Mouse (Mus musculus): ENCODE data around the gene Cldn14. TPM values are rescaled to one million over a fixed set of nuclear protein-coding genes. Genes with fewer than 3 reads are reported as not detected.

Gene Cldn14
- polyA plus RNA-seq, 1 experiment from 2014 or later = not detected

DNA sequence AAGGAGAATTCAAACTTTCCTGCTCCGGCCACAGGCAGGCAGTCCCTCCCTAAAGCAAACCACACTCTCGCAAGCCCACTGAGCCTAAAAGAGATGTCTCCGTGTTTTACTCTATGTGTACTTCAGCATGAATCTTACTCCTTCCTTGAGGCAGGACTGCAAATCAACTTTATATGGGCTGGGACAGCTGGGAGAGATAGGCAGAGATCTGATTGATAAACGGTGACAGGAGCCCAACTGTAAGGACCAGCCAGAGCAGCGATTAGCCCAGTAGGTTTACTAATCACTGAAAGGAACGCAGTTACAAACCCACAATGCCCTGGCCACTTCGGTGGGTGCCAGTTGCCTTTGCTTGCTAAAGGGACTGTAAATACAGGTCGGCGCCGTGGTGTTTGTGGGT is 35.5 kb downstream of the Cldn14 start:
- H3K4me3 ChIP-seq = 0 out of 2 replicates have a peak overlapping the region, but pooled peaks have one; percentile 7

DNA sequence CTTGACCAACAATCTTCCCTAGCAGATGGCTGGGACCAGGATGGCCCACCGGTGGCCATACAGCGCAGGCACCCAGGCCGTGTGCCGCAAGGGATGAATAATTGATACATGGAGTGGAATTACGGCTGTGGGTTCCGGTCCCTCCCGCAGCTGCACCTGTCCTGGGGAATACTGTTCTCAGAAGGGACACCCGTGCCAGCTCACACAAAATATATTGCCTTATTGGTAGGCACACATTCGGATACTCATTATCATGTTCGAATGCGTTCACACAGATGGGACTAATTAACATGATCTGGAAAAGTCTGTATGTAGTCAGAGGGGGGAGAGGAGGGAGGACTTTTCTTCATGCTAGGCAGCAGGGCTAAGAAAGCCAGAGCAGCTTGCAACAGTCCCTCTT is 37.6 kb downstream of the Cldn14 start:
- Histone ChIP-seq H3K27ac (no peak overlapping the region), H3K4me1 (no peaks in the 10 kb centered on the region), H3K4me3 (no peak overlapping the region), H3K27me3 (no peaks in the 10 kb centered on the region), H3K4me2 (no peak overlapping the region), H3K9ac (no peak overlapping the region), H3K9me3 (replicated peaks) (no peaks in the 10 kb centered on the region), H3K36me3 (ENCODE audit: poor library complexity, severe bottlenecking) (no peaks in the 10 kb centered on the region)
- ATAC-seq = peak; percentile 48; the same call in 1 of the 2 replicates
- 86% methylated on average over 11 of the region's 11 CpGs for WGBS

More for the DNA sequence above, 35.5 kb downstream of the Cldn14 start:
- Histone ChIP-seq H3K9ac (no peak overlapping the region), H3K9me3 (replicated peaks) (no peaks in the 10 kb centered on the region), H3K27ac (no peak overlapping the region), H3K36me3 (ENCODE audit: poor library complexity, severe bottlenecking) (no peaks in the 10 kb centered on the region), H3K27me3 (no peaks in the 10 kb centered on the region), H3K4me2 (peak overlapping the region; percentile 33), H3K4me1 (no peaks in the 10 kb centered on the region)
- WGBS = 42% methylated on average over 10 of the region's 10 CpGs
- no peak for ATAC-seq

DNA sequence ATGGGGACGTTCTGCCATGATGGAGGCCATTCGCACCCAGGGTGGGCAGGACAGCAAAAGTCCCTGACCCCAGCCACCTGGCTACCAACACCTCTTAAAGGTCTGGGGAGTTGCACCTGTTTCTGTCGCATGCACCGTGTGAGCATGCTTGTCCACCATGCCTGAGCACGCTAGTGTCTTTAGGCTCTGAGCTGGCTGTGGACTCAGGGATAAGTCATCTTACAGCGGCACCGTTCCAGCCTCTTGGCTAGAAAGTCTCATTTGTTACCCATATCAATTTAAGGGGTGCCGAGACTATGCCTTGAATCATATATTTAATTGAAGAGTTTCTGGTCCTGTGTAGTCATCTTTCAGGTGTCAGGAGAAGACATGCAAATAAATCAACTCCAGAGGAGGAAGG is 40.7 kb downstream of the Cldn14 start:
- Histone ChIP-seq H3K27me3 (no peaks in the 10 kb centered on the region), H3K9me3 (replicated peaks) (no peaks in the 10 kb centered on the region), H3K4me1 (no peaks in the 10 kb centered on the region), H3K9ac (no peak overlapping the region), H3K36me3 (ENCODE audit: poor library complexity, severe bottlenecking) (no peaks in the 10 kb centered on the region), H3K4me2 (no peak overlapping the region), H3K4me3 (no peak overlapping the region), H3K27ac (no peak overlapping the region)
- 95% methylated on average over 8 of the region's 8 CpGs for WGBS
- no peak for ATAC-seq

DNA sequence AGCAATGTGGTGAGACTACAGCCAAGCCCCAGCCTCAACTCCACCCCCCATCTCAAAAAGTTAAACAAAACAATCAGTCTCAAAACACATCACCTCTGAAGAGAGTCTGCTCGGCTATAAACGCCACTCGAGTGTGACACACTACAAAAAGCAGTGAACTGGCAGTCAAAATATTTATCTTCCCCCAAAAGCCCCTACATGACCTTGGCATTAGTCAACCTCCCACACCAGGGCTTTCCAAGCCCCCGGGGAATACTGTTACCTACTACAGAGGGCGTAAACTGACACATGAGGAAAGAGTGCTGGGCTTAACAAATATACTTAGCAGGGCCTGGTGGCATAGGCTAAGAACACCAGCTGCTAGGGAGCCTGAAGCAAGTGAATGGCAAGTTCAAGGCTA is 46.4 kb downstream of the Cldn14 start:
- no peaks in the 10 kb centered on the region for H3K27me3 ChIP-seq
- H3K36me3 ChIP-seq (ENCODE audit: poor library complexity, severe bottlenecking) = no peaks in the 10 kb centered on the region
- no peaks in the 10 kb centered on the region for H3K9me3 ChIP-seq (replicated peaks)
- 70% methylated on average over 5 of the region's 5 CpGs for WGBS
- no peak overlapping the region for H3K4me2 ChIP-seq
- no peak for ATAC-seq
- no peaks in the 10 kb centered on the region for H3K4me1 ChIP-seq
- no peak overlapping the region for H3K27ac ChIP-seq
- no peak overlapping the region for H3K4me3 ChIP-seq
- no peak overlapping the region for H3K9ac ChIP-seq

DNA sequence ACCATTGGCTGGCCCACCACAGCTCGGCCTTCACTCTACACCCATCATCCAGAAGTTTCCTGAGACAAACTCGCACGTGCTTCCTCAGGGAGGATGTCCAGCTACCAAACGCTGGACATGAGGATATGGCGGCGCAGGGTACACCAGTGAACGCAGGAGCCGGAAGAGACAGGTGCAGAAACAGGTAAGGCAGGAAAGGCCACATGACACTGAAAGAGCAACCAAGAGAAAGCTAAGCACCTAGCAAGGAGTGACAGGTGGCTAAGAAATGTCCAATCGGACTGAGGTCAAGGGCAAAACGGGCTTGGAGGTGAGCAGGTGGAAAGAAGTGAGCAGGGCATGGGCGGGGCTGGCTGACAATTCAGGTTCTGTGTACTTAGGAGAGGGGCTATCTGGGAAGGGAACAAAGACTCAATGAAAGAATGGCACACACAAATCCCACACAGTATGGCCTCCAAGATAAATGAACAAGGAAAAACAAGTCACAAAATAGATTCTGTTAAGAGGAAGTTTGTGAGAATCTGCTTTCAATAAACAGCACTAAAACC is 47.5 kb downstream of the Cldn14 start:
- no peaks in the 10 kb centered on the region for H3K9me3 ChIP-seq (replicated peaks)
- no peak for ATAC-seq
- no peaks in the 10 kb centered on the region for H3K36me3 ChIP-seq (ENCODE audit: poor library complexity, severe bottlenecking)
- no peak overlapping the region for H3K9ac ChIP-seq
- H3K4me1 ChIP-seq = no peaks in the 10 kb centered on the region
- H3K4me2 ChIP-seq = no peak overlapping the region
- 88% methylated on average over 11 of the region's 11 CpGs for WGBS
- H3K27me3 ChIP-seq = no peaks in the 10 kb centered on the region
- H3K27ac ChIP-seq = no peak overlapping the region
- H3K4me3 ChIP-seq = no peak overlapping the region

DNA sequence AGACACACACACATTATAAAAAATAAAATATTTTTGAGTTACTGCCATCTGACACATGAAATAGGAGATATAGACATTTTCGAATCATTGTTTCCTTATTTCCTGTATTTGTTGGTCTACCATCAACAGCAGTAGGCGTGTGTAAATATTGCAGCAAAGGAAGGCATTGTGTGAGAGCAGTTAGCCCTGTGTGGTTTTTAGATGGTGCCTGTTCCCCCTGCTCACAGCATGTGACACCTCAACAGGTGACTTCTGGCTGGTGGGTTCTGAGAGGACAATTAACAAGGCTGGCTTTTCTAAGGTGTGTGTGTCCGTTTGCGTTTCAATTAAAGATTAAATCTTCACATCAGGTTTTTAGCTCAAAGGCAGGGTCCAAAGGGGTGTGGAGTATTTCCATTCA is 48.1 kb downstream of the Cldn14 start:
- no peak overlapping the region for H3K27ac ChIP-seq
- 88% methylated on average over 4 of the region's 4 CpGs for WGBS
- no peak for ATAC-seq

DNA sequence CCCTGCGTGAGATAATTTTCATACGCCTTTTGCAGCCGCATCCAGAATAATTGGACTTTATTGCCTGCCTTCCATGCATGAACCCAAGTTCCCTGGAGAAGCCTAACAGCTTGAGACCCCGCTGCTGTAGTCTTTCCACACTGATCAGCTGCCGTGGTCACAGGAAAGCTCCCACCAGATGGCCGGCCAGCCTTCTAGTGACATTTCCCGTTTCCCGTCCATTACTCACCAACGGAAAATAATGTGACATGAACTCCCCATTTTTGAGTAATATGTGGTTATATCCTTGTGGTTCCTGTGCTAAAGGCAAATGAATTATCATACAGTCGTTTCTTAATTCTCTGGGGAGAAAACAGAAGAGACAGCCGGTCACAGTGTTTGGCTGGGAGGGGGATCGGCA is 51.2 kb downstream of the Cldn14 start:
- H3K27me3 ChIP-seq = no peaks in the 10 kb centered on the region
- 81% methylated on average over 12 of the region's 12 CpGs for WGBS
- no peak overlapping the region for H3K4me2 ChIP-seq

More for the DNA sequence above, 48.1 kb downstream of the Cldn14 start:
- no peaks in the 10 kb centered on the region for H3K27me3 ChIP-seq
- H3K4me1 ChIP-seq = no peaks in the 10 kb centered on the region
- H3K9me3 ChIP-seq (replicated peaks) = no peaks in the 10 kb centered on the region
- no peak overlapping the region for H3K9ac ChIP-seq
- no peak overlapping the region for H3K4me2 ChIP-seq
- no peak overlapping the region for H3K4me3 ChIP-seq
- no peaks in the 10 kb centered on the region for H3K36me3 ChIP-seq (ENCODE audit: poor library complexity, severe bottlenecking)

DNA sequence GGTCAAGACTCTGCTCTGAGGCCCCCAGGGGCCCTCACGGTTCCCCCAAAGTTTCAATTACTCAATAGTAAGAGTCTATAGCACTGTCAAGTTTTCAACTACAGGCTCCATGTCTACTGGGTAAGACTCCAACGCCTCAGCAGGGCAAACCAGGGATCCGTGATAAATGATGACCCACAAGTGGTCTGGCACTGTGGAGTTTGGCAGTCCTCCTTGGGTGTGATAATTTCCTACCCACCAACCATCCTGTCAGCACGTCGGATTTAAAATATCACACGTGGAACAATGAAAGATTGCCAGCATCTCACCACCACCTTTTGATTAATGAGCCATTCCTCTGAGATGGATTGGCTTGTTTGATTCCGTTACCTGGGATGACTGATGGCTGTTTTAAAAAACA is 51.7 kb downstream of the Cldn14 start:
- no peaks in the 10 kb centered on the region for H3K36me3 ChIP-seq (ENCODE audit: poor library complexity, severe bottlenecking)
- H3K9ac ChIP-seq = no peak overlapping the region
- 80% methylated on average over 7 of the region's 7 CpGs for WGBS
- no peak for ATAC-seq
- no peaks in the 10 kb centered on the region for H3K9me3 ChIP-seq (replicated peaks)
- H3K4me2 ChIP-seq = no peak overlapping the region
- H3K27ac ChIP-seq = no peak overlapping the region
- no peaks in the 10 kb centered on the region for H3K4me1 ChIP-seq
- H3K27me3 ChIP-seq = no peaks in the 10 kb centered on the region
- H3K4me3 ChIP-seq = no peak overlapping the region

More for the DNA sequence above, 51.2 kb downstream of the Cldn14 start:
- Histone ChIP-seq H3K36me3 (ENCODE audit: poor library complexity, severe bottlenecking) (no peaks in the 10 kb centered on the region), H3K4me1 (no peaks in the 10 kb centered on the region), H3K27ac (no peak overlapping the region), H3K9me3 (replicated peaks) (no peaks in the 10 kb centered on the region), H3K9ac (no peak overlapping the region), H3K4me3 (no peak overlapping the region)
- no peak for ATAC-seq

DNA sequence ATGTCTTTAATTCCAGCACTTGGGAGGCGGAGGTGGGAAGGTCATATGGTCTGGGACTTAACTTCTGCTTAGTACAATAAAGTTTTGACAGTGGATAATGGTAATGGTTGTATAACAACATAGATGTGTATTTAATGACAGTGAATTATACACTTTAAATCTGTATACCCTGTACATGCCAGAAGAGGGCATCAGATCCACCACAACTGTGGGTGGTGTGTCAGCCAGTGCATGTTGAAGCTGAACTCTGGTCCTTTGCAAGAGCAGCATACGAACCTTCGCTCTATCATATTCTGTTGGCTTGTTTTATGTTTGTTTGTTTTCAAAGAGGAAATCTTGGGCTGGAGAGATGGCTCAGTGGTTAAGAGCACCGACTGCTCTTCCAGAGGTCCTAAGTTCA is 61.2 kb downstream of the Cldn14 start:
- no peak overlapping the region for H3K4me3 ChIP-seq
- no peak overlapping the region for H3K4me2 ChIP-seq
- no peaks in the 10 kb centered on the region for H3K4me1 ChIP-seq
- H3K27me3 ChIP-seq = 0 out of 2 replicates have a peak, but pooled peaks cover 3% of the 10 kb centered on the region
- no peak for ATAC-seq
- no peak overlapping the region for H3K9ac ChIP-seq
- H3K9me3 ChIP-seq (replicated peaks) = no peaks in the 10 kb centered on the region
- no peaks in the 10 kb centered on the region for H3K36me3 ChIP-seq (ENCODE audit: poor library complexity, severe bottlenecking)
- no peak overlapping the region for H3K27ac ChIP-seq
- WGBS = 89% methylated on average over 4 of the region's 4 CpGs

DNA sequence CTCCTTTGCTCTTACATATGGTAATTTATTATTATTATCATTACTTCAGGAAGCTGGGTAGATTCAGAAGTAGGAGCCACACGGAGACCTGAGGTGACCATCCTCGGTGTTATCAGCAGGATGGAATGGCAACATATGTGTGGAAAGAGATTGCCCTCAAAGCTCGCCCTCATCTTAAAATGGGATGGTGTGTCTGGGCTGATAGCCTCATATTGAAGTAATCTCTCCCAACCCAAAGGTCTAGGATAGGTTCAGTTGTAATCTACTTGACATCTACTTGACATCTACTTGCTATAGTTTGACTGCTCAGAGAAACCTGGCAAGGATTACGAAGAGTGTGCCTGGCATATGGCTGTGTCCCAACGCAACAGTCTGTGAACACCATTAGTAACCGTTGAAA is 64.3 kb downstream of the Cldn14 start:
- 92% methylated on average over 6 of the region's 6 CpGs for WGBS
- 0 out of 2 replicates have a peak, but pooled peaks cover 1% of the 10 kb centered on the region for H3K27me3 ChIP-seq

DNA sequence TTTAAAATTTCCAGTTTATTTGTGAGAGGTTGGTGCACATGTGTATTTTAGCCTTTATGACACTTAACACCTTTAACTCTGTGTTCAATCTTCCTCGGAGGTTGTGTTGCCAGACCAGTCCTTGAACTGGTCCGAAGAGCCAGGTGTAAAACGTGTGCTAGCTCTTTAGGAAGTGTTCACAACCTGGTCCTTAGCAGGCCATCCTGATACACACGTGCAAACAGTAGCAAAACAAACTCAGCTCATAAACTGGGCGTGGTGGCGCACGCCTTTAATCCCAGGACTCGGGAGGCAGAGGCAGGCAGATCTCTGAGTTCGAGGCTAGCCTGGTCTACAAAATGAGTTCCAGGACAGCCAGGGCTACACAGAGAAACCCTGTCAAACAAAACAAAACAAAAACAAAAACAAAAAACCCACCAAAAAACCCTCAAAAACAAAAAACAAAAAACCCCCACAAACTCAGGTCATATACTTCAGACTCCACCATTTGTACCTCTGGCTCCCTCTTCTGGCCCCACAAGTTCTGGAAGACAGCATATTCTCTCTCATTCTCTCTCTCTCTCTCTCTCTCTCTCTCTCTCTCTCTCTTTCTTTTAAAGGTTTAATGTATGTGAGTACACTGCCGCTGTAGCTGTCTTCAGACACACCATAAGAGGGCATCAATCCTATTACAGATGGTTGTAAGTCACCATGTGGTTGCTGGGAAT is 65.7 kb downstream of the Cldn14 start:
- 87% methylated on average over 10 of the region's 10 CpGs for WGBS
- Histone ChIP-seq H3K27ac (no peak overlapping the region), H3K9me3 (replicated peaks) (no peaks in the 10 kb centered on the region), H3K4me2 (no peak overlapping the region), H3K4me3 (no peak overlapping the region), H3K27me3 (0 out of 2 replicates have a peak, but pooled peaks cover 1% of the 10 kb centered on the region), H3K4me1 (0 out of 2 replicates have a peak, but pooled peaks cover 2% of the 10 kb centered on the region), H3K9ac (no peak overlapping the region), H3K36me3 (ENCODE audit: poor library complexity, severe bottlenecking) (no peaks in the 10 kb centered on the region)
- ATAC-seq = no peak

More for the DNA sequence above, 64.3 kb downstream of the Cldn14 start:
- Histone ChIP-seq H3K4me1 (no peaks in the 10 kb centered on the region), H3K9me3 (replicated peaks) (no peaks in the 10 kb centered on the region), H3K4me2 (no peak overlapping the region), H3K4me3 (no peak overlapping the region), H3K27ac (no peak overlapping the region), H3K36me3 (ENCODE audit: poor library complexity, severe bottlenecking) (no peaks in the 10 kb centered on the region), H3K9ac (no peak overlapping the region)
- no peak for ATAC-seq

DNA sequence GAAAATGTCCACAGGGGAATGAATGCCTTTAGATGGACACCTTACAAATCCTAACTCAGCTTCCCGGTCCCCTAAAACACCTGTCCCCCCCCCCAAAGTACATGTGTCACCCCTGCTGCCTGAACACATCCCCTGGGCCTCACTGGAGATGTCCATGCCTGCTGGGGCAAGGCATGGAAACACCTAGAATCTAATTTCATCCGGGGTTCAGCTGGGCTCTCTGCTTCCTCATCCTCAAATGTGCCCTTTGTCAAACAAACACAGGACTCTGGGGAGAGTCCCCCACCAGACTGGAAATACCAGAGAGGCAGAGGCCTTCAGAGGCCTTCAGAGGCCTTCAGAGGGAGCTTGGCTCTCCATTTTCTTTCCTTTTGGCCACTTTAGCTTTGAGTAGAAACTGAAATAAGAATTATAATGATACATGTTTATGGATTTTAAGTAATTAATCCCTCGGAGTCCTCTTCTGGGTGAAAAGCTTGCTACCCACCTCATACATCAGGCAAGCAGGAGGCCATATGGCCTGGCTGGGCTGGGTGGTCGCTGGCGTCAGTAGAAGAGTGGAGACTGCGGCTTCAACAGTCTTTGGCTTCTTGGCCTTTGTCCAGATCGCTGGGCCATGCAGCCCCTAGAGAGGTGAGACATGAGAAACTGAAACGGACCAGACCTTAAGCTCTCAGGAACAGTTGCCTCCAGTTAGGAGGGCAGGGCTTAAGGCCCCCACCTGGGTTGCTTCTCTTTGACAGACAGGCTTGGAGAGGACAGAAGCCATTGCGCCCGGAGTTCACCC is 66.7 kb downstream of the Cldn14 start:
- no peak overlapping the region for H3K4me3 ChIP-seq
- no peak overlapping the region for H3K4me2 ChIP-seq
- peaks cover 9% of the 10 kb centered on the region for H3K27me3 ChIP-seq
- no peak overlapping the region for H3K9ac ChIP-seq
- H3K4me1 ChIP-seq = 0 out of 2 replicates have a peak, but pooled peaks cover 2% of the 10 kb centered on the region
- H3K27ac ChIP-seq = no peak overlapping the region
- no peaks in the 10 kb centered on the region for H3K36me3 ChIP-seq (ENCODE audit: poor library complexity, severe bottlenecking)
- ATAC-seq = no peak
- H3K9me3 ChIP-seq (replicated peaks) = no peaks in the 10 kb centered on the region
- WGBS = 75% methylated on average over 10 of the region's 10 CpGs

Measured in forebrain, embryonic 13.5 days (tissue).